Mouse (Mus musculus): Measurements from ENCODE around the gene Umad1. TPM values are rescaled to one million over a fixed set of nuclear protein-coding genes. Genes with fewer than 3 reads are reported as not detected.

Gene Umad1
- polyA plus RNA-seq, 1 experiment from 2014 or later = 25.8 TPM

DNA sequence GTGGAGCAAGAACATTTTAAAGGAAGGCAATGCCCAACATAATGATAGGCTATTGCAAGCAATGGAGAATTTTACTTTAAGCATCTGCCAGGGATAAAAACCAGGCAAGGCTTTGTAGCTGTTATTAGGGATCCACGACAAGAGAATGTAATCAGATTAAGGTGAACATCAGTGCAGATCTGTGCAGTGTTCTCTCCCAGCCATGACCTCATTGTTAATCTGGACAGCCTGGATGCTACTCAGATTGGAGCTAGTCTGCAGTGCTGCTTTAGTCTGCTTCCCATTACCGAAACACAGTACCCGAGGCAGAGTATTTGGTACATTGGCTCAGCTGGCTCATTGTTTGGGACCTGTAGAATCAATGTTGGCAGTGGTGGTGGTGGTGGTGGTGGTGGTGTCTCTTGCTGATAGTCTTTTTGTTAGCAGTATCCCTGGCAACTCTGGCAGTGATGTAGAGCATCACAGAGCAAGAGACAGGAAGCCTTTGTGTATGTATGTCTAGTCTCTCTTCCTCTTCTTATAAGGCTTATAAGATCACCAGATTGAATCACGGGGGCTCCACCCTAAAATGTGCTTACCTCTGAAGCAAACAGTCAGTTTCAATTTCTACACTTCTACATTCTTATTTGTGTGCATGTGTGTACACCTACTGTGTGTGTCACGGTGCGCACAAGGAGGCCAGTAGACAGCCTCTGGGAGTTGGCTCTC lies 245.6 kb downstream of the Umad1 start:
- Histone ChIP-seq H3K9me3 (ENCODE audit: control insufficient read depth, low read length) (no peaks in the 10 kb centered on the region), H3K4me3 (ENCODE audit: low read depth, low read length) (no peak overlapping the region), H3K9ac (ENCODE audit: low read length) (no peak overlapping the region), H3K4me2 (ENCODE audit: low read depth) (no peak overlapping the region), H3K27ac (ENCODE audit: low read depth, low read length) (no peak overlapping the region), H3K27me3 (ENCODE audit: control insufficient read depth, insufficient read depth, low read length) (no peaks in the 10 kb centered on the region), H3K36me3 (ENCODE audit: control insufficient read depth, insufficient read depth, low read length) (no peaks in the 10 kb centered on the region), H3K4me1 (ENCODE audit: control insufficient read depth, insufficient read depth, low read length) (no peaks in the 10 kb centered on the region)
- WGBS = 87% methylated on average over 6 of the region's 6 CpGs
- no peak for ATAC-seq (ENCODE audit: insufficient read depth, low FRiP score, low TSS enrichment)
- DNase-seq (ENCODE audit: low spot score) = no peak

DNA sequence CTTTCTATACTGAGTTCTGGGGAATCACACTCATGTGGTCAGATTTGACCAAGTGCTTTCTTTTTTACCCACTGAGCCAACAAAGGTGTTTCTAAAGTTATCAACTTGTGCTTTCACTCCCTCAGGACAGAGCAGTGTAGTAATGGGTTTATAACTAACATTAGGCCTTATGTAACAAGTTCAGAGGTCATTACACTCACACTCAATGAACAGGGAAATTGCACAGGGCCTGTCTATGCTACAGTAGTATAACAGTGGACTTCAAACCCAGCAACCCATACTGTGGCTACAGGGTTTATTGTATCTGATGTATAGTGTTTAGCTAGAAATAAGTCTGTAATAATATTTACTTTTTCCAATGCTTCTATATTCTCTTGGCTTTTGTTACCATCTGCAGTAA lies 247.5 kb downstream of the Umad1 start:
- H3K36me3 ChIP-seq (ENCODE audit: control insufficient read depth, insufficient read depth, low read length) = no peaks in the 10 kb centered on the region
- no peaks in the 10 kb centered on the region for H3K9me3 ChIP-seq (ENCODE audit: control insufficient read depth, low read length)
- H3K4me2 ChIP-seq (ENCODE audit: low read depth) = no peak overlapping the region
- no peak for ATAC-seq (ENCODE audit: insufficient read depth, low FRiP score, low TSS enrichment)
- H3K4me1 ChIP-seq (ENCODE audit: control insufficient read depth, insufficient read depth, low read length) = peaks cover 4% of the 10 kb centered on the region; the same call in 1 of the 2 replicates
- no peak overlapping the region for H3K4me3 ChIP-seq (ENCODE audit: low read depth, low read length)
- H3K27ac ChIP-seq (ENCODE audit: low read depth, low read length) = no peak overlapping the region
- no peaks in the 10 kb centered on the region for H3K27me3 ChIP-seq (ENCODE audit: control insufficient read depth, insufficient read depth, low read length)
- no peak overlapping the region for H3K9ac ChIP-seq (ENCODE audit: low read length)
- DNase-seq (ENCODE audit: low spot score) = no peak

Other genes starting within 250 kb of the Umad1 start
- gene Col28a1, start 66.7 kb upstream of the Umad1 start, polyA plus RNA-seq (2014; fragmentation: Nextera tagmentation; extraction: Ambion mirVana) = 0.05 and 0.18 TPM in 2 replicates
- gene Mios, start 50.1 kb upstream of the Umad1 start, polyA plus RNA-seq (2014; fragmentation: Nextera tagmentation; extraction: Ambion mirVana) = 29.5 and 30.0 TPM in 2 replicates
- 144 and 157 TPM in 2 replicates for gene Rpa3, start 115 bp upstream of the Umad1 start, polyA plus RNA-seq (2014; fragmentation: Nextera tagmentation; extraction: Ambion mirVana)
- gene Gm45062, start 162 bp downstream of the Umad1 start, polyA plus RNA-seq (2014; fragmentation: Nextera tagmentation; extraction: Ambion mirVana) = 18.0 and 18.3 TPM in 2 replicates